Mouse (Mus musculus): ENCODE results near the gene Gm10488. TPM values are rescaled to one million over a fixed set of nuclear protein-coding genes. Genes with fewer than 3 reads are reported as not detected.
"Not testable (repeated sequence)": the region's sequence is repeated elsewhere in the genome, so short reads cannot be mapped to it uniquely, and the experiment has no call there.

Gene Gm10488
- not detected in 2 replicates for polyA plus RNA-seq (2016; fragmentation: Nextera tagmentation; extraction: Ambion mirVana)

GRCm38 (mm10) chrX:29976014-29976413 lies at the start of gene Gm10488:
Gm10488 (plus strand) TSS chrX:29976314.
- no CpG with 5 or more reads among the region's 6 CpGs for WGBS
- H3K9ac ChIP-seq; H3K4me2 ChIP-seq (replicated peaks); H3K27ac ChIP-seq; H3K4me1 ChIP-seq; H3K9me3 ChIP-seq; H3K27me3 ChIP-seq (replicated peaks); ATAC-seq (ENCODE audit: low FRiP score, low read depth); H3K36me3 ChIP-seq; H3K4me3 ChIP-seq: not testable (repeated sequence)

Small RNA genes lying within 50 kb of the gene (microRNA-seq; reads per million reads assigned to microRNA genes)
- gene Gm44298, result not detected

All from neural tube, embryonic 12.5 days (tissue).